Mouse (Mus musculus) liver, postnatal 0 days (tissue): ENCODE data around the gene Eapp.
"Not testable (repeated sequence)": the region's sequence is repeated elsewhere in the genome, so short reads cannot be mapped to it uniquely, and the experiment has no call there.

ENCODE experiments used
- CTCF ChIP-seq: sonication (generic); IDR thresholded peaks from 2 replicates; pipeline ENCODE4 v1.5.1; 2016; ENCODE audit warnings: antibody characterized with exemption, low read depth
- EP300 ChIP-seq: IDR thresholded peaks from 2 replicates; pipeline ENCODE4 v1.6.1; 2016; ENCODE audit warnings: antibody characterized with exemption, low read depth, mild to moderate bottlenecking

- TF ChIP-seq CTCF, EP300: not testable (repeated sequence)
These were observed 14.2 kb upstream of the Eapp start for GRCm38 (mm10) chr12:54709691-54710493.
